Mouse (Mus musculus): ENCODE data around the gene Hs6st1. TPM values are rescaled to one million over a fixed set of nuclear protein-coding genes. Genes with fewer than 3 reads are reported as not detected.

The Hs6st1 gene
- total and polyA plus RNA-seq, 2 experiments: 40.2 to 110 TPM

DNA sequence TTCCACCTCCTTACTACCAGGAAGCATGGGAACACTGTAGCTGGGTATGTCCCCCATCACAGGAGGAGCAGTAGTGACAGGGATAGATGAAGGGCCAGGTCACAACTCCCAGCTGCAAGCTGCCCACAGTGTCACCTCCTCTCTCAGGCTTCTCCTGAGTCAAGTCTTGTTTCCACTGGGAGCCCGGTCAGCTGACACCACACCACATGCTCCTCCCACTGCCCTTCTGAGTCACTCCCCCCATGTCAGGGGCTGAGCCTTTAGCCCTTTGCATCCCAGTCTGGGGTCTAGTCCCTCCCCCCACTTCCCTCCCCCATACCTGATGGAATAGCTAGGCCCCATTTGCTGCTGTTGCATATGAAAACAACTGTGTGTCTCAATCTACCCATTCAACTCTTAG, 21.3 kb downstream of the Hs6st1 start:
- H3K27me3 ChIP-seq (ENCODE audit: control insufficient read depth, insufficient read depth, low read length): no peaks in the 10 kb centered on the region
- DNase-seq (ENCODE audit: extremely low read depth, low read depth, low spot score): no peak
- TF ChIP-seq CTCF (IDR thresholded peaks at IDR 0.05; ENCODE audit: low read depth, low read length) (no peak), POLR2A (IDR thresholded peaks at IDR 0.05; ENCODE audit: extremely low read depth, insufficient read depth, low read length) (no peak)
- peaks cover 63% of the 10 kb centered on the region for H3K79me2 ChIP-seq (ENCODE audit: control insufficient read depth, insufficient read depth, low read length)
- peak overlapping the region; percentile 11; the same call in 1 of the 2 replicates for H3K27ac ChIP-seq (replicated peaks; ENCODE audit: insufficient read depth, low read depth, low read length)
- H3K36me3 ChIP-seq (ENCODE audit: control insufficient read depth, insufficient read depth, low read length): peaks cover 15% of the 10 kb centered on the region
- H3K9ac ChIP-seq (ENCODE audit: low read depth, low read length): no peak overlapping the region
- H3K4me1 ChIP-seq (ENCODE audit: control insufficient read depth, insufficient read depth, low read length): peaks cover 49% of the 10 kb centered on the region
- no peak overlapping the region for H3K4me3 ChIP-seq (ENCODE audit: insufficient read depth, low read depth, low read length)
- 16% methylated on average over 1 of the region's 1 CpGs for WGBS

DNA sequence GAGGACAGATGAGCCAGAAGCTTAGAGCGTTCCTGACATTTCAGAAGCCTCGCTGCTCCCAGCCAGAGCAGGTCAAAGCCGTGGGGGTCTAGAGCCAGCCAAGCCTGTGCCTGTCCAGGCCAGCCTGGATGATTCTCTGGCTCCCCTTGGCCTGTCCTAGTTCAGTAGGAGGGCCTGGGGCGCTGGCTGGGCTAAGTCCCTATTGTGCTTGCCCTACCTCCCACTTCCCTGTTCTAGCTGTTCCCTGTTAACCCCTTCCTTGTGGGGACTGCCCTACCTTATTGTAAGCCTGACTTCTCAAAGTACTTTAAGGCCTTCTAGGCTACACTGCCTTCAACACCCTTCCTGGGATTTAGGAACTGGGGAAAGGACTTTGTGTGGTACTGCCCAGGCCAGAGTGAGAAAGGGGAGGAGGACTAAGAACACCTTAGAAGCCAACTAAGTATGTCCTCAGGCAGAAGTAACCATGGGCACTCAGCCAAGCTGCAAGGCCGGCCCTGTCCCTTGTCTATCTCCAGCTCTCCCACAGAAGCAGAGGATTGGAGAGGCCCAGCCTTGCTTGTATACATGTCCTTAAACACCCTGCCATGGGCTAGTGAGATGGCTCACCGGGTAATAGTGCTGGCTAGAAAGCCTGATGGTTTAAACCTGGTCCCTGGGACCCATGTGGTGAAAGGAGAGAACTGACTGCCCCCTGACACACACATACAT, 22.0 kb downstream of the Hs6st1 start:
- TF ChIP-seq CTCF (IDR thresholded peaks at IDR 0.05; ENCODE audit: low read depth, low read length) (no peak), POLR2A (IDR thresholded peaks at IDR 0.05; ENCODE audit: extremely low read depth, insufficient read depth, low read length) (no peak)
- no peak overlapping the region for H3K4me3 ChIP-seq (ENCODE audit: insufficient read depth, low read depth, low read length)
- peaks cover 50% of the 10 kb centered on the region for H3K4me1 ChIP-seq (ENCODE audit: control insufficient read depth, insufficient read depth, low read length)
- DNase-seq (ENCODE audit: extremely low read depth, low read depth, low spot score): peak; percentile 42
- 53% methylated on average over 6 of the region's 6 CpGs for WGBS
- H3K36me3 ChIP-seq (ENCODE audit: control insufficient read depth, insufficient read depth, low read length): peaks cover 14% of the 10 kb centered on the region
- peak overlapping the region; percentile 11 for H3K27ac ChIP-seq (replicated peaks; ENCODE audit: insufficient read depth, low read depth, low read length)
- H3K27me3 ChIP-seq (ENCODE audit: control insufficient read depth, insufficient read depth, low read length): no peaks in the 10 kb centered on the region
- peaks cover 65% of the 10 kb centered on the region for H3K79me2 ChIP-seq (ENCODE audit: control insufficient read depth, insufficient read depth, low read length)
- no peak overlapping the region for H3K9ac ChIP-seq (ENCODE audit: low read depth, low read length)

DNA sequence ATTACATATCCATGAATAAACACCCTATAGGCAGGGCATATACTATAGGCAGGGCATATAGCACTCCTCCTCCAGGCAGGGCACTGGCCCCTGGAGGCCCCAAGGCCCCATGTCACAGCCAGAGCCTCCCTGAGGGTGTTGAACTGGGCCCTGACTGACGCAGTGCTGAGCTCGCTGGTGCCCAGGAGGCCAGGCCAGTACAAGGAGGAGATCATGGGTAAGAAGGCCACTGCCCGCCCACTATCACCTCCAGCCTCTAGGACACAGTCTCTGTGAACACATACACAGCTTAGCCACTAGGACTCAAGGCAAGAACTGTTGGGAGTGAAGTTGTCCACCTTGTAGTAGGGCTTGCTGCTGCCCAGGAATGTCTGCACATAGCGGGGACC, 22.5 kb downstream of the Hs6st1 start:
- WGBS: 74% methylated on average over 4 of the region's 4 CpGs
- no peak for TF ChIP-seq CTCF (IDR thresholded peaks at IDR 0.05; ENCODE audit: low read depth, low read length)
- TF ChIP-seq POLR2A (IDR thresholded peaks at IDR 0.05; ENCODE audit: extremely low read depth, insufficient read depth, low read length): no peak
- Histone ChIP-seq H3K4me3 (ENCODE audit: insufficient read depth, low read depth, low read length) (no peak overlapping the region), H3K79me2 (ENCODE audit: control insufficient read depth, insufficient read depth, low read length) (peaks cover 67% of the 10 kb centered on the region), H3K27me3 (ENCODE audit: control insufficient read depth, insufficient read depth, low read length) (no peaks in the 10 kb centered on the region), H3K36me3 (ENCODE audit: control insufficient read depth, insufficient read depth, low read length) (peaks cover 10% of the 10 kb centered on the region), H3K27ac (replicated peaks; ENCODE audit: insufficient read depth, low read depth, low read length) (peak overlapping the region; percentile 11; the same call in 1 of the 2 replicates), H3K9ac (ENCODE audit: low read depth, low read length) (no peak overlapping the region), H3K4me1 (ENCODE audit: control insufficient read depth, insufficient read depth, low read length) (peaks cover 53% of the 10 kb centered on the region)
- no peak for DNase-seq (ENCODE audit: extremely low read depth, low read depth, low spot score)

GRCm38 (mm10) chr1:36091246-36091645, 23.0 kb downstream of the Hs6st1 start:
- Histone ChIP-seq H3K27me3 (ENCODE audit: control insufficient read depth, insufficient read depth, low read length) (no peaks in the 10 kb centered on the region), H3K9ac (ENCODE audit: low read depth, low read length) (no peak overlapping the region), H3K27ac (replicated peaks; ENCODE audit: insufficient read depth, low read depth, low read length) (no peak overlapping the region), H3K79me2 (ENCODE audit: control insufficient read depth, insufficient read depth, low read length) (peaks cover 70% of the 10 kb centered on the region), H3K36me3 (ENCODE audit: control insufficient read depth, insufficient read depth, low read length) (peaks cover 9% of the 10 kb centered on the region), H3K4me3 (ENCODE audit: insufficient read depth, low read depth, low read length) (no peak overlapping the region), H3K4me1 (ENCODE audit: control insufficient read depth, insufficient read depth, low read length) (peaks cover 53% of the 10 kb centered on the region)
- no peak for DNase-seq (ENCODE audit: extremely low read depth, low read depth, low spot score)
- TF ChIP-seq CTCF (IDR thresholded peaks at IDR 0.05; ENCODE audit: low read depth, low read length): no peak
- no peak for TF ChIP-seq POLR2A (IDR thresholded peaks at IDR 0.05; ENCODE audit: extremely low read depth, insufficient read depth, low read length)
- 75% methylated on average over 6 of the region's 6 CpGs for WGBS

GRCm38 (mm10) chr1:36093741-36094140, 25.5 kb downstream of the Hs6st1 start:
- peaks cover 9% of the 10 kb centered on the region for H3K36me3 ChIP-seq (ENCODE audit: control insufficient read depth, insufficient read depth, low read length)
- WGBS: 31% methylated on average over 8 of the region's 8 CpGs
- no peak overlapping the region for H3K9ac ChIP-seq (ENCODE audit: low read depth, low read length)
- TF ChIP-seq CTCF (IDR thresholded peaks at IDR 0.05; ENCODE audit: low read depth, low read length) (no peak), POLR2A (IDR thresholded peaks at IDR 0.05; ENCODE audit: extremely low read depth, insufficient read depth, low read length) (no peak)
- H3K4me1 ChIP-seq (ENCODE audit: control insufficient read depth, insufficient read depth, low read length): peaks cover 53% of the 10 kb centered on the region
- no peak overlapping the region for H3K4me3 ChIP-seq (ENCODE audit: insufficient read depth, low read depth, low read length)
- peak; percentile 82 for DNase-seq (ENCODE audit: extremely low read depth, low read depth, low spot score)
- peak overlapping the region; percentile 69 for H3K27ac ChIP-seq (replicated peaks; ENCODE audit: insufficient read depth, low read depth, low read length)
- no peaks in the 10 kb centered on the region for H3K27me3 ChIP-seq (ENCODE audit: control insufficient read depth, insufficient read depth, low read length)
- peaks cover 69% of the 10 kb centered on the region for H3K79me2 ChIP-seq (ENCODE audit: control insufficient read depth, insufficient read depth, low read length)
